Mouse (Mus musculus) G1E (cell line): ENCODE measurements around the gene Xpo4. TPM values are rescaled to one million over a fixed set of nuclear protein-coding genes. Genes with fewer than 3 reads are reported as not detected.

ENCODE experiments used
- ATAC-seq: 2 replicates; pipeline ENCODE4 v1.8.0; 2016; ENCODE audit warnings: mild to moderate bottlenecking; ENCODE audit not compliant: insufficient number of reproducible peaks, poor library complexity, low FRiP score, severe bottlenecking; ENCODE audit errors: extremely low read depth
- DNase-seq: peaks from one replicate; pipeline ENCODE4 v3.0.0; 2012; ENCODE audit warnings: low spot score
- H3K27me3 ChIP-seq: 2 replicates; pipeline ENCODE4 v1.6.1; 2012; ENCODE audit warnings: mild to moderate bottlenecking, low read length, inconsistent platforms; ENCODE audit not compliant: insufficient read depth
- H3K36me3 ChIP-seq: replicated peaks from 2 replicates; pipeline ENCODE3; 2012; ENCODE audit warnings: mild to moderate bottlenecking, inconsistent platforms
- H3K4me1 ChIP-seq: 2 replicates; pipeline ENCODE4 v1.6.1; 2012; ENCODE audit warnings: low read depth, low read length, inconsistent platforms, mixed read lengths; ENCODE audit not compliant: insufficient read depth
- H3K4me3 ChIP-seq: 2 replicates; pipeline ENCODE4 v1.5.1; 2012; ENCODE audit warnings: low read depth, mild to moderate bottlenecking, inconsistent platforms, low read length, moderate library complexity, mixed read lengths
- H3K9me3 ChIP-seq: replicated peaks from 2 replicates; pipeline ENCODE4 v1.6.1; 2012; ENCODE audit warnings: inconsistent platforms
- CTCF ChIP-seq: IDR thresholded peaks from 2 replicates; pipeline ENCODE4 v1.5.1; 2012; ENCODE audit warnings: low read depth, low read length, inconsistent platforms, mixed read lengths
- GATA1 ChIP-seq: IDR thresholded peaks from 2 replicates; pipeline ENCODE4 v1.6.1; 2012; ENCODE audit warnings: borderline replicate concordance, low read length, inconsistent platforms, mixed read lengths
- GATA2 ChIP-seq: IDR thresholded peaks from 2 replicates; pipeline ENCODE4 v1.6.1; 2012; ENCODE audit warnings: low read depth, low read length, inconsistent platforms, borderline replicate concordance
- POLR2AphosphoS5 ChIP-seq: IDR thresholded peaks from 2 replicates; pipeline ENCODE4 v1.6.1; 2012; ENCODE audit warnings: low read depth, low read length, inconsistent platforms; ENCODE audit not compliant: insufficient replicate concordance
- TAL1 ChIP-seq: conservative IDR thresholded peaks from 2 replicates; pipeline ENCODE4 v1.6.1; 2012; ENCODE audit warnings: low read depth, low read length, inconsistent platforms, mixed read lengths
- polyA plus RNA-seq: library from polyadenylated mRNA; stranded (reverse); fragments of >175 nt; gene quantifications from 2 replicates; pipeline ENCODE4 v1.2.3, GENCODE M21; 2012
- total RNA-seq, 2 experiments: library from RNA; stranded (forward) in 1 of 2; stranded (reverse) in 1 of 2; fragments of 200-1000 nt in 1 of 2; fragments of >200 nt in 1 of 2; fragmentation: Nextera tagmentation in 1 of 2; gene quantifications; 2 replicates each; pipeline ENCODE4 v1.2.3; 2014 to 2017

The Xpo4 gene
- total and polyA plus RNA-seq, 3 experiments: 16.3 to 81.6 (median 45.0) TPM

- H3K27me3 ChIP-seq: no peaks in the 10 kb centered on the region
- TF ChIP-seq GATA1 (no peak), CTCF (no peak), POLR2AphosphoS5 (no peak), GATA2 (no peak), TAL1 (no peak)
- no peaks in the 10 kb centered on the region for H3K9me3 ChIP-seq
- no peaks in the 10 kb centered on the region; the same call in 1 of the 2 replicates for H3K4me1 ChIP-seq
- H3K4me3 ChIP-seq: no peak overlapping the region
- DNase-seq (no peak), ATAC-seq (no peak)
- peaks cover 58% of the 10 kb centered on the region for H3K36me3 ChIP-seq
Measured at GRCm38 (mm10) chr14:57554434-57554833, 110.8 kb downstream of the Xpo4 start.

- Histone ChIP-seq H3K36me3 (peaks cover 64% of the 10 kb centered on the region), H3K4me1 (no peaks in the 10 kb centered on the region; the same call in 1 of the 2 replicates), H3K4me3 (no peak overlapping the region), H3K27me3 (no peaks in the 10 kb centered on the region), H3K9me3 (no peaks in the 10 kb centered on the region)
- no peak for TF ChIP-seq POLR2AphosphoS5
- ATAC-seq: no peak
- DNase-seq: no peak
Measured at GRCm38 (mm10) chr14:57552945-57553344, 112.3 kb downstream of the Xpo4 start.

- Histone ChIP-seq H3K27me3 (peaks cover 7% of the 10 kb centered on the region; the same call in 1 of the 2 replicates), H3K9me3 (no peaks in the 10 kb centered on the region), H3K4me1 (peaks cover 3% of the 10 kb centered on the region), H3K36me3 (peaks cover 28% of the 10 kb centered on the region), H3K4me3 (no peak overlapping the region)
- no peak for ATAC-seq
- TF ChIP-seq CTCF: no peak
- no peak for TF ChIP-seq GATA2
- no peak for TF ChIP-seq POLR2AphosphoS5
- no peak for TF ChIP-seq GATA1
- no peak for TF ChIP-seq TAL1
- no peak for DNase-seq
Measured at GRCm38 (mm10) chr14:57547062-57547461, 118.2 kb downstream of the Xpo4 start.

GRCm38 (mm10) chr14:57546557-57547021 is 118.6 kb downstream of the Xpo4 start:
- TF ChIP-seq POLR2AphosphoS5: no peak
- no peak for TF ChIP-seq GATA1
- no peak for TF ChIP-seq CTCF
- Histone ChIP-seq H3K4me1 (peaks cover 3% of the 10 kb centered on the region), H3K27me3 (peaks cover 8% of the 10 kb centered on the region; the same call in 1 of the 2 replicates), H3K36me3 (peaks cover 28% of the 10 kb centered on the region), H3K4me3 (no peak overlapping the region), H3K9me3 (no peaks in the 10 kb centered on the region)
- ATAC-seq (no peak), DNase-seq (no peak)

- no peak for ATAC-seq
- DNase-seq: no peak
- peaks cover 3% of the 10 kb centered on the region for H3K4me1 ChIP-seq
Measured at GRCm38 (mm10) chr14:57546131-57546530, 119.1 kb downstream of the Xpo4 start.

GRCm38 (mm10) chr14:57545526-57545925 is 119.7 kb downstream of the Xpo4 start:
- peaks cover 15% of the 10 kb centered on the region for H3K27me3 ChIP-seq
- peaks cover 25% of the 10 kb centered on the region for H3K36me3 ChIP-seq
- ATAC-seq (no peak), DNase-seq (no peak)
- TF ChIP-seq GATA1: no peak
- no peak for TF ChIP-seq POLR2AphosphoS5
- no peak for TF ChIP-seq GATA2
- TF ChIP-seq CTCF: no peak
- TF ChIP-seq TAL1: no peak
- H3K9me3 ChIP-seq: no peaks in the 10 kb centered on the region
- H3K4me1 ChIP-seq: peaks cover 3% of the 10 kb centered on the region
- H3K4me3 ChIP-seq: no peak overlapping the region

More at GRCm38 (mm10) chr14:57546131-57546530, 119.1 kb downstream of the Xpo4 start:
- no peak overlapping the region for H3K4me3 ChIP-seq
- H3K9me3 ChIP-seq: no peaks in the 10 kb centered on the region
- peaks cover 28% of the 10 kb centered on the region for H3K36me3 ChIP-seq
- peaks cover 9% of the 10 kb centered on the region for H3K27me3 ChIP-seq
- TF ChIP-seq POLR2AphosphoS5 (no peak), GATA1 (no peak), CTCF (no peak), GATA2 (no peak), TAL1 (no peak)
